Mouse (Mus musculus) olfactory bulb, adult 2 months (tissue): Measurements from ENCODE around the gene Rho. TPM values are rescaled to one million over a fixed set of nuclear protein-coding genes. Genes with fewer than 3 reads are reported as not detected.

ENCODE experiments used
- H3K27ac ChIP-seq: fragments of 200-500 bp; 2 replicates; pipeline ENCODE4 v1.5.1; 2012; ENCODE audit warnings: low read depth, low read length; ENCODE audit not compliant: insufficient read depth
- H3K4me1 ChIP-seq: fragments of 200-500 bp; 2 replicates; pipeline ENCODE4 v1.6.1; 2012; ENCODE audit warnings: low read length; ENCODE audit not compliant: control insufficient read depth, insufficient read depth
- H3K4me3 ChIP-seq: fragments of 200-500 bp; 2 replicates; pipeline ENCODE4 v1.5.1; 2012; ENCODE audit warnings: mild to moderate bottlenecking, low read depth, low read length, moderate library complexity; ENCODE audit not compliant: insufficient read depth
- CTCF ChIP-seq: fragments of 200-500 bp; IDR thresholded peaks from 2 replicates; pipeline ENCODE4 v1.5.1; 2012; ENCODE audit warnings: low read depth, mild to moderate bottlenecking, low read length, moderate library complexity; ENCODE audit not compliant: insufficient read depth
- POLR2A ChIP-seq: fragments of 200-500 bp; IDR thresholded peaks from 2 replicates; pipeline ENCODE4 v1.6.1; 2012; ENCODE audit warnings: mild to moderate bottlenecking, low read depth, low read length, moderate library complexity; ENCODE audit not compliant: insufficient read depth
- WGBS: fragments of 180-500 bp; shearing (Covaris S2); methylation state at CpG from one replicate; pipeline ENCODE4 v1.1.7; 2018; 5-methylcytosine and 5-hydroxymethylcytosine counted together
- polyA plus RNA-seq: library from polyadenylated mRNA; stranded (reverse); fragments of >200 nt; gene quantifications from 2 replicates; pipeline ENCODE4 v1.2.4, GENCODE M21; 2012; ENCODE audit warnings: low replicate concordance; ENCODE audit not compliant: missing spikeins, insufficient read depth, insufficient read length

The Rho gene
- polyA plus RNA-seq, 1 experiment = not detected

GRCm38 (mm10) chr6:115958445-115958844 lies 26.9 kb downstream of the Rho start:
- no peak for TF ChIP-seq POLR2A
- TF ChIP-seq CTCF = no peak
- no peak overlapping the region for H3K27ac ChIP-seq
- no peak overlapping the region for H3K4me3 ChIP-seq
- 91% methylated on average over 9 of the region's 9 CpGs for WGBS
- peaks cover 54% of the 10 kb centered on the region for H3K4me1 ChIP-seq

- H3K4me3 ChIP-seq = no peak overlapping the region
- peaks cover 48% of the 10 kb centered on the region for H3K4me1 ChIP-seq
- TF ChIP-seq CTCF = no peak
- no peak for TF ChIP-seq POLR2A
- 63% methylated on average over 7 of the region's 7 CpGs for WGBS
- no peak overlapping the region for H3K27ac ChIP-seq
Measured at GRCm38 (mm10) chr6:115959151-115959691, 27.7 kb downstream of the Rho start.

GRCm38 (mm10) chr6:115960322-115960721 lies 28.8 kb downstream of the Rho start:
- Histone ChIP-seq H3K27ac (no peak overlapping the region), H3K4me3 (no peak overlapping the region), H3K4me1 (peaks cover 41% of the 10 kb centered on the region)
- WGBS = 94% methylated on average over 19 of the region's 19 CpGs
- no peak for TF ChIP-seq POLR2A
- TF ChIP-seq CTCF = no peak

GRCm38 (mm10) chr6:115961743-115962142 lies 30.2 kb downstream of the Rho start:
- H3K4me1 ChIP-seq = peaks cover 32% of the 10 kb centered on the region
- WGBS = 72% methylated on average over 3 of the region's 3 CpGs
- H3K27ac ChIP-seq = no peak overlapping the region
- TF ChIP-seq CTCF (no peak), POLR2A (no peak)
- no peak overlapping the region for H3K4me3 ChIP-seq

GRCm38 (mm10) chr6:115962439-115963085 lies 31.0 kb downstream of the Rho start:
- no peak overlapping the region for H3K27ac ChIP-seq
- WGBS = 50% methylated on average over 23 of the region's 23 CpGs
- H3K4me3 ChIP-seq = no peak overlapping the region
- TF ChIP-seq CTCF (no peak), POLR2A (no peak)
- peaks cover 24% of the 10 kb centered on the region for H3K4me1 ChIP-seq

DNA sequence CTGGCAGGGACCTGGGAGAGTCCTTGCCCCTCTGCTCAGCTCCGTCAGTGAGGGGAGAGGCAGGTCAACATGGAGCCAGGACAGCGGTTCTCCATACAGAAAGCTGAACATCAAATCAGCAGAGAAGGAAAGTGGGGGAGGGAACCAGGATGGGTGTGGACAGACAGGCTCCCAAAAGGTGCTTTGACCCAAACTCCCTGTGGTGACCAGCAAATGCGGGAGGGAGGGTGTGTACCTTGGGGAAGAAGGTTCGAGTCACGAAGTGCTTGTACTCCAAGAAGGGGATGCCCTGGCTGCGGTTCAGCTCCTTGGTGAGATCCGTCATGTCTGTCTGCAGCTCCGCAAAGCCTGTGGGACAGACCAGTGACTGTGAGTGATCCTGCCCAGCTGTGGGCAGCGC lies 32.1 kb downstream of the Rho start:
- Histone ChIP-seq H3K27ac (no peak overlapping the region), H3K4me1 (peaks cover 18% of the 10 kb centered on the region), H3K4me3 (no peak overlapping the region)
- 83% methylated on average over 9 of the region's 9 CpGs for WGBS
- TF ChIP-seq POLR2A (no peak), CTCF (no peak)

- 96% methylated on average over 19 of the region's 19 CpGs for WGBS
- no peak overlapping the region for H3K4me3 ChIP-seq
- peaks cover 15% of the 10 kb centered on the region for H3K4me1 ChIP-seq
- TF ChIP-seq POLR2A (no peak), CTCF (no peak)
- no peak overlapping the region for H3K27ac ChIP-seq
Measured at GRCm38 (mm10) chr6:115966227-115966966, 34.8 kb downstream of the Rho start.

GRCm38 (mm10) chr6:115967291-115967880 lies 35.8 kb downstream of the Rho start:
- TF ChIP-seq POLR2A (no peak), CTCF (no peak)
- WGBS = 91% methylated on average over 15 of the region's 15 CpGs
- Histone ChIP-seq H3K27ac (no peak overlapping the region), H3K4me3 (no peak overlapping the region), H3K4me1 (peaks cover 17% of the 10 kb centered on the region)

- Histone ChIP-seq H3K4me3 (no peak overlapping the region), H3K27ac (no peak overlapping the region), H3K4me1 (peaks cover 19% of the 10 kb centered on the region)
- WGBS = 83% methylated on average over 5 of the region's 5 CpGs
- TF ChIP-seq POLR2A (no peak), CTCF (no peak)
Measured at GRCm38 (mm10) chr6:115968086-115968485, 36.5 kb downstream of the Rho start.
